Mouse (Mus musculus) hindbrain, postnatal 0 days (tissue): ENCODE results near the gene Zfp750. TPM values are rescaled to one million over a fixed set of nuclear protein-coding genes. Genes with fewer than 3 reads are reported as not detected.

Experiments used
- ATAC-seq: fragments of 200-750 bp; cut with Nextera tagmentation; 2 replicates; pipeline ENCODE4 v1.8.0; 2017; ENCODE audit warnings: mild to moderate bottlenecking, moderate TSS enrichment, moderate library complexity
- DNase-seq: peaks from one replicate; pipeline ENCODE4 v3.0.0-alpha.2; 2015; ENCODE audit warnings: low spot score
- H3K27ac ChIP-seq: fragments of 300-500 bp; sonication (generic); 2 replicates; pipeline ENCODE4 v1.5.1; 2014; ENCODE audit warnings: mild to moderate bottlenecking
- H3K27me3 ChIP-seq: fragments of 300-500 bp; sonication (generic); 2 replicates; pipeline ENCODE4 v1.6.1; 2014; ENCODE audit warnings: low read length, mixed read lengths; ENCODE audit not compliant: insufficient read depth
- H3K36me3 ChIP-seq: fragments of 300-500 bp; sonication (generic); 2 replicates; pipeline ENCODE4 v1.6.1; 2014; ENCODE audit warnings: low read length, mixed read lengths; ENCODE audit not compliant: insufficient read depth
- H3K4me1 ChIP-seq: fragments of 300-500 bp; sonication (generic); 2 replicates; pipeline ENCODE4 v1.6.1; 2014; ENCODE audit warnings: antibody characterized with exemption, low read length, mixed read lengths; ENCODE audit not compliant: insufficient read depth
- H3K4me2 ChIP-seq: fragments of 300-500 bp; sonication (generic); 2 replicates; pipeline ENCODE4 v1.6.1; 2014; ENCODE audit warnings: low read depth, mild to moderate bottlenecking, low read length, moderate library complexity, mixed read lengths
- H3K4me3 ChIP-seq: fragments of 300-500 bp; sonication (generic); 2 replicates; pipeline ENCODE4 v1.5.1; 2014; ENCODE audit warnings: low read length
- H3K9ac ChIP-seq: fragments of 300-500 bp; sonication (generic); replicated peaks from 2 replicates; pipeline ENCODE4 v1.6.1; 2014; ENCODE audit warnings: mild to moderate bottlenecking, low read length, moderate library complexity, mixed read lengths
- H3K9me3 ChIP-seq: fragments of 300-500 bp; sonication (generic); 2 replicates; pipeline ENCODE4 v1.6.1; 2016; ENCODE audit warnings: low read length, mixed read lengths
- CTCF ChIP-seq: IDR thresholded peaks from 2 replicates; pipeline ENCODE4 v1.5.1; 2016; ENCODE audit warnings: antibody characterized with exemption, control low read depth, low read depth
- WGBS: fragments of 180-500 bp; shearing (Covaris S2); extraction: QIAGEN DNeasy Blood & Tissue Kit; methylation state at CpG from one replicate; pipeline ENCODE4 v1.1.7; 2014; 5-methylcytosine and 5-hydroxymethylcytosine counted together
- polyA plus RNA-seq: library from polyadenylated mRNA; unstranded; fragments of >200 nt; fragmentation: Nextera tagmentation; extraction: Ambion mirVana; gene quantifications from 2 replicates; pipeline ENCODE4 v1.2.1, GENCODE M21; 2015
- total RNA-seq: library from RNA; depleted of rRNA; stranded (reverse); fragments of >200 nt; gene quantifications from 2 replicates; pipeline ENCODE4 v1.2.3, GENCODE M21; 2014

The Zfp750 gene
- total and polyA plus RNA-seq, 2 experiments from 2014 or later: 0.05 to 0.21 TPM

- no peak overlapping the region for H3K4me3 ChIP-seq
- DNase-seq (no peak), ATAC-seq (no peak)
- no peak overlapping the region for H3K27ac ChIP-seq
- no peaks in the 10 kb centered on the region for H3K27me3 ChIP-seq
- H3K36me3 ChIP-seq: no peaks in the 10 kb centered on the region
- 94% methylated on average over 7 of the region's 7 CpGs for WGBS
- no peak overlapping the region for H3K9ac ChIP-seq
- H3K4me1 ChIP-seq: no peaks in the 10 kb centered on the region
- TF ChIP-seq CTCF: no peak
- H3K9me3 ChIP-seq: no peaks in the 10 kb centered on the region
- no peak overlapping the region for H3K4me2 ChIP-seq
Measured at GRCm38 (mm10) chr11:121519703-121520102, 570 bp upstream of the Zfp750 start.

GRCm38 (mm10) chr11:121517687-121518465 is 1.3 kb downstream of the Zfp750 start:
- Histone ChIP-seq H3K27me3 (no peaks in the 10 kb centered on the region), H3K9me3 (no peaks in the 10 kb centered on the region), H3K9ac (no peak overlapping the region), H3K4me2 (no peak overlapping the region), H3K4me1 (0 out of 2 replicates have a peak, but pooled peaks cover 7% of the 10 kb centered on the region), H3K36me3 (no peaks in the 10 kb centered on the region), H3K4me3 (no peak overlapping the region), H3K27ac (no peak overlapping the region)
- WGBS: 79% methylated on average over 17 of the region's 17 CpGs
- no peak for ATAC-seq
- DNase-seq: no peak
- TF ChIP-seq CTCF: no peak

- DNase-seq: no peak
- Histone ChIP-seq H3K4me1 (0 out of 2 replicates have a peak, but pooled peaks cover 9% of the 10 kb centered on the region), H3K27ac (no peak overlapping the region), H3K4me2 (no peak overlapping the region), H3K27me3 (no peaks in the 10 kb centered on the region), H3K4me3 (no peak overlapping the region), H3K9ac (no peak overlapping the region), H3K9me3 (no peaks in the 10 kb centered on the region), H3K36me3 (no peaks in the 10 kb centered on the region)
- ATAC-seq: no peak
- TF ChIP-seq CTCF: no peak
- 76% methylated on average over 3 of the region's 3 CpGs for WGBS
Measured at GRCm38 (mm10) chr11:121516906-121517305, 2.2 kb downstream of the Zfp750 start.

DNA sequence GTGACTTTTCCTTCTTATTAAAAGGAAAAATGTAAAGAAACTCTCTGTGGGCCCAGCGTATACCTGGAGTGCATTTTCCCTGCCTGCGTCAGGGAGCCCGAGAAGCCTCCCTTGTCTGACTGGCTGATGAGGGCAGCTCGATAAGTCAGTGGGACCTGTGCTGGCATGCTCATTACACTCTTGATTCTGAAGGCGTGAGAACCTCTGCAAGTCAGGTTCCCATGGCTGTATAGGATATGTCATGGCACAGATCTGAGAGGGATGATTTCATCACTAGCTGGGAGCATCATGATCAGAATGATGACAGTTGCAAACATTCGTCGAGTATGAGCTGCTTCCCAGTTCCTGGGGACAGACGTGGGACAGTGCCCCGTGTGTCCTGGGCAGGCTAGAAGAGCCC is 3.1 kb downstream of the Zfp750 start:
- ATAC-seq (no peak), DNase-seq (no peak)
- WGBS: 78% methylated on average over 9 of the region's 9 CpGs

DNA sequence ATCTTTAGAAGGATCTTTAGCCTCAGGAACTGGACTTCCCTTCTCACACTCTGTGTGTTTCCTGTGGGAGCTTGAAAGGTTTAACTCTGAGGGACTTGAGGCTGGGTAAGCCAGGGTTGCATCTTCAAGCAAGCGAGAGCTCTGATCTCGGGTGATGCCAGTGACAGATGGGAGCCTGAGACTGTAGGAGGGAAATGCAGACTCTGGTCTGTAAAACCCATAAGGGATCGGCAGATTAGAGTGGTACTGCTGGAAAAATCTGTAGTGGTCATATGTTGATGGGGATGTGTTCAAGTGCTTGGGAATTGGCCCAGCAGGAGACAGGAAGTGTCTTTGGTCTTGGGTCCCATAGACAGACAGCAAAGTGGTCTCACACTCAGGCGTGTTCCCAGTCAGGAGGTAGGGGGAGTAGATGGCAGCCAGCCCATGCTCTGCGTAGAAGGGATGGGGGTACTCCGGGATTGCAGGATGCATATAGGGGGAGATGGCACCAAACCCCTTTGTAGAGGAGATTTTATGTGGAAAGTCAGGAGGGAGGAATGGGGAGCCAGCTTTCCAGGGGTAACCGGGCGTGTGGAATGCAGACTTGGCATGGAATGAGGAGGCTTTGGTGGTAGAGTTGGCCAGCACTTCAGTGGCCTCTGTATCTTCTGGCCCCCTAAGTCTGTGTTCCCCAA is 6.1 kb downstream of the Zfp750 start:
- 46% methylated on average over 8 of the region's 8 CpGs for WGBS
- ATAC-seq (no peak), DNase-seq (peak; percentile 36)
- Histone ChIP-seq H3K27me3 (no peaks in the 10 kb centered on the region), H3K9ac (no peak overlapping the region), H3K4me2 (no peak overlapping the region), H3K27ac (peak overlapping the region; percentile 11; the same call in 1 of the 2 replicates), H3K9me3 (no peaks in the 10 kb centered on the region), H3K4me3 (no peak overlapping the region), H3K36me3 (no peaks in the 10 kb centered on the region), H3K4me1 (0 out of 2 replicates have a peak, but pooled peaks cover 9% of the 10 kb centered on the region)
- TF ChIP-seq CTCF: no peak

More for the DNA sequence above, 3.1 kb downstream of the Zfp750 start:
- Histone ChIP-seq H3K27me3 (no peaks in the 10 kb centered on the region), H3K4me1 (0 out of 2 replicates have a peak, but pooled peaks cover 9% of the 10 kb centered on the region), H3K27ac (no peak overlapping the region), H3K36me3 (no peaks in the 10 kb centered on the region), H3K4me2 (no peak overlapping the region), H3K9ac (no peak overlapping the region), H3K4me3 (no peak overlapping the region), H3K9me3 (no peaks in the 10 kb centered on the region)
- TF ChIP-seq CTCF: no peak

DNA sequence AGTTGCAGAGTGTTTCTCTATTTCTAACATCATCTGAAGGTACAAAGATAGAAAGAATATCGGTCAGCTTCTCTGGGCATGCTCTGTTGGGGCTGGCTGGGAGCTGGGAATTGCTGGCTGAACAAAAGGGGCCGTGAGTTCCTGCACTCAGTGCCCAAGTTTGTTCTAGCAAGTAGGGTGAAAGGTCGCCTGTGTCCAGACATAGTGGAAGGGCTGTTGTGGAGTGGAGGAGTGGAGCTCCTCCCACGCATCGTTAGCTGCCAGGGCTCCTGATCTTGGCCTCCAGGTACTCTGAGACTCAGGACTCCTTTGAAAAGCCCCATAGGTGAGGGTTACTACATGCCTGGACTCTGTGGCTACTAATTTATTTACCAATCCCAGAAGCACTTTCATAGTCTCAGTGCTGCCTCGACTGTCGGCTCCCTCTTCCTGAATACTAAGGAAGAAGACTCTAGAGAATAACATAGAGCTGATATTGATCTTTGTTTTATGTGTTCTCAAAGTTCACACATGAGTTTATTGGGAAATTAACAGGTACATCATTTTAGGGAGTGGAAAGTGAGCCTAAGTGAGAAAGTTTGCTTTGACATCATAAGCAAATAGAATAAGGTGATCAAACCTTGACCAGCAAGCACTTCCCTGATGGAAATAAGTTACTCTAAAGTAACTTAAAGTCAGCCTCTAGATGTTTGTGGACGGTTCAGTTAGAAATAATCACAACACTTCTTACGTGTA is 8.5 kb downstream of the Zfp750 start:
- Histone ChIP-seq H3K9me3 (no peaks in the 10 kb centered on the region), H3K4me3 (no peak overlapping the region), H3K4me2 (no peak overlapping the region), H3K27ac (no peak overlapping the region), H3K9ac (no peak overlapping the region), H3K27me3 (no peaks in the 10 kb centered on the region), H3K36me3 (peaks cover 7% of the 10 kb centered on the region; the same call in 1 of the 2 replicates), H3K4me1 (0 out of 2 replicates have a peak, but pooled peaks cover 9% of the 10 kb centered on the region)
- DNase-seq (no peak), ATAC-seq (no peak)
- no peak for TF ChIP-seq CTCF
- 82% methylated on average over 9 of the region's 9 CpGs for WGBS
